Mouse (Mus musculus) cerebellum, adult 9-11 months (tissue): Measurements from ENCODE around the gene Runx3.

Experiments used
- DNase-seq: peaks from one replicate; pipeline ENCODE4 v3.0.0; 2022

Gene Runx3

GRCm38 (mm10) chr4:135226008-135226667 lies 105.7 kb downstream of the Runx3 start:
- DNase-seq: no peak
